Mouse (Mus musculus): ENCODE measurements around the gene Ccrl2.
A peak's percentile ranks its signal among the peaks of the same experiment; 100 is the strongest.

DNA sequence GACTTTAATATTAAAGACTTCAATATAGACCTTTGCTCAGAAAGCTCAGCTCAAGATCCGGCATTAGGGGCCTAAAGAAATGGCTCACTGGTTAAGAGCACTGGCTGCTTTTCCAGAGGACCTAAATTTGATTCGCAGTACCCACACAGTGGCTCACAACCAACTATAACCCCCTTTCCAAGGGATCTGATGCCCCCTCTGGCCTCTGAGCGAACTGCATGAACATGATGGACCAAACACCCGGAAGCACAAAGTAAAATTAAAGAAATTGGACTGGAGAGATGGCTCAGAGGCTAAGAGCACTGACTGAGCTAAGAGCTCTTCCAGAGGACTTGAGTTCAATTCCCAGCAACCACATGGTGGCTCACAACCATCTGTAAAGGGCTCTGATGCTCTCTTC, 41.7 kb downstream of the Ccrl2 start:
- peak; percentile 6 for TF ChIP-seq CTCF (IDR thresholded peaks at IDR 0.05; ENCODE audit: low read depth, low read length)
- no peak for TF ChIP-seq POLR2A (IDR thresholded peaks at IDR 0.05; ENCODE audit: insufficient read depth, low read length)

Measured in ES-Bruce4 (cell line).